Mouse (Mus musculus) forebrain, embryonic 12.5 days (tissue): ENCODE results near the gene Hcrtr2. TPM values are rescaled to one million over a fixed set of nuclear protein-coding genes. Genes with fewer than 3 reads are reported as not detected.

ENCODE experiments used
- ATAC-seq: fragments of 200-750 bp; cut with Nextera tagmentation; 2 replicates; pipeline ENCODE4 v1.8.0; 2017; ENCODE audit warnings: moderate TSS enrichment; ENCODE audit not compliant: low FRiP score
- H3K27ac ChIP-seq: fragments of 300-500 bp; sonication (generic); 2 replicates; pipeline ENCODE4 v1.5.1; 2016; ENCODE audit warnings: mild to moderate bottlenecking
- H3K27me3 ChIP-seq: fragments of 300-500 bp; sonication (generic); 2 replicates; pipeline ENCODE4 v1.6.1; 2016; ENCODE audit warnings: mild to moderate bottlenecking
- H3K36me3 ChIP-seq: fragments of 300-500 bp; sonication (generic); replicated peaks from 2 replicates; pipeline ENCODE4 v1.6.1; 2016; ENCODE audit warnings: mild to moderate bottlenecking
- H3K4me1 ChIP-seq: fragments of 300-500 bp; sonication (generic); 2 replicates; pipeline ENCODE4 v1.6.1; 2016
- H3K4me2 ChIP-seq: fragments of 300-500 bp; sonication (generic); 2 replicates; pipeline ENCODE4 v1.6.1; 2016; ENCODE audit warnings: mild to moderate bottlenecking, moderate library complexity
- H3K4me3 ChIP-seq: fragments of 300-500 bp; sonication (generic); replicated peaks from 2 replicates; pipeline ENCODE4 v1.5.1; 2016; ENCODE audit warnings: mild to moderate bottlenecking
- H3K9ac ChIP-seq: fragments of 300-500 bp; sonication (generic); 2 replicates; pipeline ENCODE4 v1.6.1; 2016; ENCODE audit warnings: mild to moderate bottlenecking
- H3K9me3 ChIP-seq: fragments of 300-500 bp; sonication (generic); 2 replicates; pipeline ENCODE4 v1.6.1; 2016
- WGBS: fragments of 180-500 bp; shearing (Covaris S2); methylation state at CpG from one replicate; pipeline ENCODE4 v1.1.7; 2016; 5-methylcytosine and 5-hydroxymethylcytosine counted together
- polyA plus RNA-seq: library from polyadenylated mRNA; unstranded; fragments of >200 nt; fragmentation: Nextera tagmentation; extraction: Ambion mirVana; gene quantifications from 2 replicates; pipeline ENCODE4 v1.2.1, GENCODE M21; 2016

The Hcrtr2 gene
- polyA plus RNA-seq, 1 experiment from 2014 or later, result 0.72 TPM

DNA sequence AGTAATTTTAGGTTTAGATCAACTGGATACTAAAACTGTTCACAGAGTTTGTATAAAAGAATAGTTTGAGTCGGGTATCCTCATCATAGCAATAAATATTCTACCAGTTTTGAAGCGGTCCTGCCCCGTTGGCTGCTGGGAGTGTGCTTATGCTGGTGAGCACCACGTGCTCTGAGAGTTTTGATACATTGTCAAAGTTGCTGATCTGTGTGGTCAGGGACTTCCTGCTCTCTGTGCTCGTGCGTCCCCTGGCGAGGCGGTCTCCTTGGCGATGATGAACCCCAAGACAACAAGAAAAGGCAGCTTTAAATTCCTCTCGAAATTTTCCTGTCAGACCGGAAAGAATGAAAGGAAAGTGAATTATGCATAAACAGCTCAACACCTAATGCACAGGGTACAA is 93.3 kb downstream of the Hcrtr2 start:
- Histone ChIP-seq H3K36me3 (no peaks in the 10 kb centered on the region), H3K4me2 (no peak overlapping the region), H3K9ac (no peak overlapping the region), H3K4me1 (no peaks in the 10 kb centered on the region), H3K4me3 (no peak overlapping the region), H3K27ac (no peak overlapping the region), H3K27me3 (no peaks in the 10 kb centered on the region), H3K9me3 (no peaks in the 10 kb centered on the region)
- no peak for ATAC-seq
- WGBS, result 65% methylated on average over 11 of the region's 11 CpGs

DNA sequence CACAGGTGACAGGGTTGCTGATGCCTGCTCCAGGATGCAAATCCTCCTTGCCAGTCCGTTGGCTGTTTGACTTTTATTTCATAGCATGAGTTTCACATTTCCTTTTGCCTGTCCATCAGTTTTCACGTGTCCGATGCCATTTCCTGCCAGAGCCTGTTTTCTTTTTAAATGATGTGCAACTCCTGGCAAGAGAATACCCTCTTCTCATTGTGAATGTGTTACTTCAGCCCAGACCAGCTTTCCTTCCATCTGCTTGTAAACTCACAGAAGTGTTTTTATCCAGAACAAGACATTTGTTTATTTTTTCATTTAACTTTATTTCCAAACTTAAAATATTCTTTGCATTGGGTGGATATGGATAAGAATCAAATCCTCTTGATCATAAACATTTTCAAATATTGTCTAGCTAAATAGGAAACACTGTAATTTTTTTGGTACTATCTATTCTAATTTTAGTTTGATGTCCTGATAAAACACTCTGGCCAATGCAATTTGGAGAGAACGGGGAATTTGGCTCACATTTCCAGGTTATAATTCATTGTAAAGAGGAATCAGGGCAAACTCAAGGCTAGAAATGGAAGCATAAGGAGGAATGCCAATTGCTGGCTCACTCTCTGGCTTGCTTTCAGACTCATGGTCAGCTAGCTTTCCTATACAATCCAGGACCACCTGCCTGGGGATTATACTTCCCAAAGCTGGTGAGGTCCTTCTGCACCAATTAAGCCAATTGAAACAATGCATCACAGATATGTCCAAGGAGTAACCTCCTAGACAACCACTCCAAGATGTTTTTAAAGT is 106.3 kb downstream of the Hcrtr2 start:
- H3K27ac ChIP-seq, result no peak overlapping the region
- H3K9ac ChIP-seq, result no peak overlapping the region
- H3K4me3 ChIP-seq, result no peak overlapping the region
- H3K9me3 ChIP-seq, result no peaks in the 10 kb centered on the region
- no peaks in the 10 kb centered on the region for H3K4me1 ChIP-seq
- ATAC-seq, result no peak
- WGBS, result 83% methylated on average over 4 of the region's 4 CpGs
- no peak overlapping the region for H3K4me2 ChIP-seq
- H3K27me3 ChIP-seq, result no peaks in the 10 kb centered on the region
- H3K36me3 ChIP-seq, result no peaks in the 10 kb centered on the region

DNA sequence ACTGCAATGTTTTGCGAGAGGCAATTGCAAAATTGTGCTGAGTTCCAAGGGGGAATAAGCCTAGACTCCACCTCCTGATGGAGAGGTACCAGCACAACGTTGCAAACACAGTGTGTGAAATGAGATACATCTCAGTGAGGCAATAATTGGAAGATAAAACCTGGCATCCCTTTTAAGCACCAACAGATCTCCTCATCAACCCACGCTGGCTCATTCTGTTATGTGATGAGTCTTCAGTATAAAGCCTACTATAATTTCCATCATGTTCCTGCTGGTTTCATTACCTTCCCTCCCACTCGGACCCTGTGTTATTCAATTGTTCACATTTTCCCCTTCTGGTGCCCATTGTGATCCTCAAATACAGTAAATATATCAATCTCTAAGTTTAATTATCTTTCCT is 109.0 kb downstream of the Hcrtr2 start:
- WGBS, result 74% methylated on average over 4 of the region's 4 CpGs

DNA sequence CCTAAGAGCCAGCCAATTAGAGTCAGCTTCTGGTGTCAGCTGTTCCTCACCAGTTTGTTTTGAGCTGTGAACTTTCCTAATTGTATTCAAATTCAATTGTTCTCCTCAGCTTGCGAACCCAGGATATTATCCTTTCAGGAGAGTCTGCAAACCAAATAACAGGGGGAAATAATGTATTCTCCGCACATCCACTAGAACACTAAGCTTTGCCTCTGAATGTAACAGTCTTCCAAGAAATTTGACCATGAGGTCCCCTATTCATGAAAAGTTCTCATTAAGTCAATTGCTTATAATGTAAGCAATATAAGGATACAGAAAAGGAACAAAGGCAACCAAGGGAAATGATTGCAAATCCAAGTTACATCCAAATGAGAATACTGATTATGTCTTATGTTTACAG is 110.1 kb downstream of the Hcrtr2 start, which contains the start of gene Gfral:
Gfral (minus strand) TSS at position 101 of the 400 bp plus-strand sequence.
- Histone ChIP-seq H3K9ac (no peak within 1 kb of the TSS), H3K27ac (no peak within 1 kb of the TSS), H3K4me3 (no peak within 1 kb of the TSS), H3K9me3 (no peaks in the 10 kb centered on the region), H3K36me3 (no peaks in the 10 kb centered on the region), H3K4me1 (no peaks in the 10 kb centered on the region), H3K27me3 (no peaks in the 10 kb centered on the region), H3K4me2 (no peak within 1 kb of the TSS)
- 83% methylated on average over 2 of the region's 2 CpGs for WGBS
- no peak for ATAC-seq

More for the DNA sequence above, 109.0 kb downstream of the Hcrtr2 start:
- no peak overlapping the region for H3K9ac ChIP-seq
- no peak for ATAC-seq
- no peaks in the 10 kb centered on the region for H3K9me3 ChIP-seq
- no peak overlapping the region for H3K4me2 ChIP-seq
- no peaks in the 10 kb centered on the region for H3K36me3 ChIP-seq
- no peaks in the 10 kb centered on the region for H3K4me1 ChIP-seq
- no peak overlapping the region for H3K4me3 ChIP-seq
- H3K27ac ChIP-seq, result no peak overlapping the region
- no peaks in the 10 kb centered on the region for H3K27me3 ChIP-seq

DNA sequence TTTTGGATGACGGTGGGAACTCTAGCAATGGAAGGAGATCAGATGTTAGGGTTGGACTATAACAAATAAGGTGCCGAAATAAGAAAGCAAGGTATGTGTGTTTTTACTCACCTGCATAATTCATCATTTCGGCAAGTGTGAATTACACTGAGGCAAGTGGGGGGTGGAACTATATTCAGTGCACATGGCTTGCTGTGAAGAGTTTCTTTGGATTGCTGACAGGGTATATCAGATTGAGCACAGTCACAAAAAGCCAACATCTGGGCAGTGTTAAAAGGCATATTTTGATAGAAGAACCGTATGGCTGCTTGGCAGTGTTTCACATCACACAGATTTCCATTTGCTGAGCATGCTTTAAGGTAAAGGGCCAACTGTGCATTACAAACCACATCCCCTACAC is 126.7 kb downstream of the Hcrtr2 start:
- Histone ChIP-seq H3K9me3 (no peaks in the 10 kb centered on the region), H3K27ac (no peak overlapping the region), H3K27me3 (no peaks in the 10 kb centered on the region), H3K4me2 (no peak overlapping the region), H3K9ac (no peak overlapping the region), H3K4me3 (no peak overlapping the region), H3K36me3 (no peaks in the 10 kb centered on the region), H3K4me1 (no peaks in the 10 kb centered on the region)
- 84% methylated on average over 4 of the region's 4 CpGs for WGBS
- no peak for ATAC-seq

DNA sequence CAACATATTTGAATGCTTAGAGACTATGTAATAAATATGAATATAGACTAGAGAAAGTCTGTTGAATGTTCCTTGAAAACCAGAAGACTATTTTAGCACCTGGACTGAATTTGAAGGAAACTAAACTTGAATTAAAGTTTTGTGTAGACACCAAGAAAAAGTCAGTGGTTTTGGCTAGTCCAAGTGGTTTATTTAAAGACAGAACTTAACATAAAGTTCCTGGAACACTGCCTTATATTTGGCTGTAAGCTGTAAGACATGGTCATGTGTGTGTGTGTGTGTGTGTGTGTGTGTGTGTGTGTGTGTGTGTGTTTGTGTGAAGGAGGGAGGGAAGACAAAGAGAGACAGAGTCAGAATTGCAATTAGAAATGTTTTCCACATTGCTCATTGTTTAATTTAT is 144.4 kb downstream of the Hcrtr2 start:
- Histone ChIP-seq H3K27ac (no peak overlapping the region), H3K4me3 (no peak overlapping the region), H3K27me3 (no peaks in the 10 kb centered on the region), H3K4me1 (no peaks in the 10 kb centered on the region), H3K9me3 (no peaks in the 10 kb centered on the region), H3K4me2 (no peak overlapping the region), H3K9ac (no peak overlapping the region), H3K36me3 (no peaks in the 10 kb centered on the region)
- no peak for ATAC-seq

Other genes starting within 250 kb of the Hcrtr2 start
- gene Gfral, start 110.2 kb downstream of the Hcrtr2 start, polyA plus RNA-seq, result not detected in 2 replicates
- 0.13 and 0.33 TPM in 2 replicates for gene Fam83b, start 243.3 kb upstream of the Hcrtr2 start, polyA plus RNA-seq